Mouse (Mus musculus) liver, embryonic 12.5 days (tissue): ENCODE data around the gene Hmgcl. TPM values are rescaled to one million over a fixed set of nuclear protein-coding genes. Genes with fewer than 3 reads are reported as not detected.
"Not testable (repeated sequence)": the region's sequence is repeated elsewhere in the genome, so short reads cannot be mapped to it uniquely, and the experiment has no call there.

ENCODE experiments used
- ATAC-seq: fragments of 200-750 bp; cut with Nextera tagmentation; 2 replicates; pipeline ENCODE4 v1.8.0; 2017; ENCODE audit warnings: moderate number of reproducible peaks, mild to moderate bottlenecking, moderate library complexity
- H3K27ac ChIP-seq: fragments of 300-500 bp; sonication (generic); 2 replicates; pipeline ENCODE4 v1.5.1; 2016; ENCODE audit warnings: mild to moderate bottlenecking
- H3K27me3 ChIP-seq: fragments of 300-500 bp; sonication (generic); replicated peaks from 2 replicates; pipeline ENCODE4 v1.6.1; 2016; ENCODE audit warnings: mild to moderate bottlenecking, moderate library complexity
- H3K36me3 ChIP-seq: fragments of 300-500 bp; sonication (generic); 2 replicates; pipeline ENCODE4 v1.6.1; 2016; ENCODE audit warnings: mild to moderate bottlenecking, moderate library complexity
- H3K4me1 ChIP-seq: fragments of 300-500 bp; sonication (generic); 2 replicates; pipeline ENCODE4 v1.6.1; 2016
- H3K4me2 ChIP-seq: fragments of 300-500 bp; sonication (generic); 2 replicates; pipeline ENCODE4 v1.6.1; 2016; ENCODE audit warnings: mild to moderate bottlenecking, moderate library complexity
- H3K4me3 ChIP-seq: fragments of 300-500 bp; sonication (generic); 2 replicates; pipeline ENCODE4 v1.5.1; 2016; ENCODE audit warnings: mild to moderate bottlenecking, moderate library complexity
- H3K9ac ChIP-seq: fragments of 300-500 bp; sonication (generic); 2 replicates; pipeline ENCODE4 v1.6.1; 2016; ENCODE audit warnings: mild to moderate bottlenecking, moderate library complexity
- H3K9me3 ChIP-seq: fragments of 300-500 bp; sonication (generic); replicated peaks from 2 replicates; pipeline ENCODE4 v1.6.1; 2016; ENCODE audit warnings: mild to moderate bottlenecking, moderate library complexity
- WGBS: fragments of 180-500 bp; shearing (Covaris S2); methylation state at CpG from one replicate; pipeline ENCODE4 v1.1.7; 2016; ENCODE audit not compliant: insufficient replicate concordance; 5-methylcytosine and 5-hydroxymethylcytosine counted together
- polyA plus RNA-seq: library from polyadenylated mRNA; unstranded; fragments of >200 nt; fragmentation: Nextera tagmentation; extraction: Ambion mirVana; gene quantifications from 2 replicates; pipeline ENCODE4 v1.2.1, GENCODE M21; 2016

Hmgcl gene
- polyA plus RNA-seq, 1 experiment from 2014 or later = 71.1 TPM

- H3K27me3 ChIP-seq = no peaks in the 10 kb centered on the region
- WGBS = 83% methylated on average over 5 of the region's 5 CpGs
- no peak overlapping the region for H3K4me3 ChIP-seq
- no peak overlapping the region for H3K4me2 ChIP-seq
- no peak overlapping the region for H3K27ac ChIP-seq
- peaks cover 62% of the 10 kb centered on the region for H3K36me3 ChIP-seq
- ATAC-seq = no peak
- no peaks in the 10 kb centered on the region for H3K9me3 ChIP-seq
- H3K9ac ChIP-seq = no peak overlapping the region
- H3K4me1 ChIP-seq = peaks cover 32% of the 10 kb centered on the region
These were observed 16.8 kb upstream of the Hmgcl start for GRCm38 (mm10) chr4:135929405-135929804.

- Histone ChIP-seq H3K4me1 (peaks cover 36% of the 10 kb centered on the region), H3K4me3 (no peak overlapping the region), H3K9me3 (no peaks in the 10 kb centered on the region), H3K27me3 (no peaks in the 10 kb centered on the region), H3K36me3 (peaks cover 58% of the 10 kb centered on the region), H3K27ac (no peak overlapping the region), H3K9ac (no peak overlapping the region), H3K4me2 (no peak overlapping the region)
- 82% methylated on average over 9 of the region's 9 CpGs for WGBS
- ATAC-seq = no peak
These were observed 16.4 kb upstream of the Hmgcl start for GRCm38 (mm10) chr4:135929828-135930227.

- peaks cover 40% of the 10 kb centered on the region for H3K4me1 ChIP-seq
- H3K36me3 ChIP-seq = peaks cover 57% of the 10 kb centered on the region
- WGBS = 86% methylated on average over 8 of the region's 8 CpGs
- H3K4me2 ChIP-seq = no peak overlapping the region
- no peak overlapping the region for H3K27ac ChIP-seq
- no peak overlapping the region for H3K4me3 ChIP-seq
- no peak for ATAC-seq
- no peaks in the 10 kb centered on the region for H3K9me3 ChIP-seq
- no peaks in the 10 kb centered on the region for H3K27me3 ChIP-seq
- H3K9ac ChIP-seq = no peak overlapping the region
These were observed 16.0 kb upstream of the Hmgcl start for GRCm38 (mm10) chr4:135930239-135930638.

DNA sequence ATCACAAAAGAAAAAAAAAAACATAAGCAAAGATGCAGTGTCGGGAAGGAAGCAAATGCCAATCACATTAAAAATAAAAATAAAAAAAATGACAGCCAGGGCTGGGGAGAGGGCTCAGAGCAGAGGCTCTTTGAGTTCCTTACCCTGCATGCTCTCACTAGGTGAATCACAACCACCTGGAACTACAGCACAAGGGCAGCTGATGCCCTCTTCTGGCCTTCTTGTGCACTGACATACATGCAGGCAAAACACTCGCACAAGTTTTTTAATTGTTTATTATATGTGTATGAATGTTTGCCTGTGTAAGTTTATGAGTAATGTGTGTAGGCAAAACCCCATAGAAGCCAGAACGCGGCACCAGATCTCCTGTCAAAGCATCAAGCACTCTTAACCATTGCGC is 14.4 kb upstream of the Hmgcl start:
- peaks cover 40% of the 10 kb centered on the region for H3K4me1 ChIP-seq
- no peak overlapping the region for H3K27ac ChIP-seq
- ATAC-seq = no peak
- H3K9ac ChIP-seq = no peak overlapping the region
- WGBS = 61% methylated on average over 5 of the region's 5 CpGs
- no peak overlapping the region for H3K4me3 ChIP-seq
- H3K36me3 ChIP-seq = peaks cover 42% of the 10 kb centered on the region
- no peaks in the 10 kb centered on the region for H3K27me3 ChIP-seq
- no peak overlapping the region for H3K4me2 ChIP-seq
- H3K9me3 ChIP-seq = no peaks in the 10 kb centered on the region

DNA sequence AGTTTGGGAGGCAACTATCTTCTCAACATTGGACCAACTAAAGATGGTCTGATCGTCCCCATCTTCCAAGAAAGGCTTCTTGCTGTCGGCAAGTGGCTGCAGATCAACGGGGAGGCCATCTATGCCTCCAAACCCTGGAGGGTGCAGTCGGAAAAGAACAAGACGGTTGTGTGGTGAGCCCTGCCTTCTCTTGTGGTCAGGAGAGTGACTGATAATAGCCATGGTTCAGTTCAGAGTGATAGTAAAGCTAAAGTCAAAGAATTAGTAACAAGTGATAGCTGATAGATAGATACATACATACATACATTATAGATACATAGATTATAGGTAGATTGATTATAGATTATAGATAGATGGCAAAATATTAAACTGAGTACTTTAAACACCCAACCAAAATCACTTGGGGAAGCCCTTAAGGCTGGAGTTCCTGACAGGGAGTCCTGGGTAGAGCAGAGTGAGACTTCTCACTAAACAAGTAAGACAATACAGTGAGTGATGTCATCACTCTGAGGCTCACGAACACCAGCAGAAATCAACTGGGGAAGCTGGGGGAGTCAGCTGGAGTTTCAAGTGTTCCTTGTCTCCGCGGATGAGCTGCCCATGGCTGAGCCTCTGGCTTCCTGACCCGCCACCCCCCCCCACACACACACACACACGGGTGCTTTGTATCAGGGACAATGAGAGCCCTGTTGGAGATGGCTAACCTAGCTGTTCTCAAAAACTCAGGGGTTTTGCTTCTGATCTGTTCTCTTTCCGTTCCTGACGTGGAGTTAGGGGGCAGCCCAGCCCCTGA is 11.3 kb upstream of the Hmgcl start:
- peaks cover 48% of the 10 kb centered on the region for H3K36me3 ChIP-seq
- peak overlapping the region; percentile 50 for H3K9ac ChIP-seq
- H3K27ac ChIP-seq = peak overlapping the region; percentile 74
- H3K4me2 ChIP-seq = peak overlapping the region; percentile 41
- no peaks in the 10 kb centered on the region for H3K27me3 ChIP-seq
- H3K4me3 ChIP-seq = no peak overlapping the region
- peaks cover 64% of the 10 kb centered on the region for H3K4me1 ChIP-seq
- ATAC-seq = peak; percentile 65
- H3K9me3 ChIP-seq = no peaks in the 10 kb centered on the region
- 21% methylated on average over 12 of the region's 12 CpGs for WGBS

- peak overlapping the region; percentile 70 for H3K27ac ChIP-seq
- H3K9ac ChIP-seq = peak overlapping the region; percentile 50; the same call in 1 of the 2 replicates
- ATAC-seq = no peak
- H3K9me3 ChIP-seq = no peaks in the 10 kb centered on the region
- H3K36me3 ChIP-seq = peaks cover 44% of the 10 kb centered on the region
- no peak overlapping the region for H3K4me3 ChIP-seq
- no peaks in the 10 kb centered on the region for H3K27me3 ChIP-seq
- WGBS = 46% methylated on average over 5 of the region's 5 CpGs
- H3K4me1 ChIP-seq = peaks cover 64% of the 10 kb centered on the region
- H3K4me2 ChIP-seq = peak overlapping the region; percentile 41
These were observed 10.7 kb upstream of the Hmgcl start for GRCm38 (mm10) chr4:135935502-135935901.

- H3K27me3 ChIP-seq = no peaks in the 10 kb centered on the region
- H3K9me3 ChIP-seq = no peaks in the 10 kb centered on the region
- H3K4me3 ChIP-seq = no peak overlapping the region
- peak; percentile 71 for ATAC-seq
- H3K4me1 ChIP-seq = peaks cover 71% of the 10 kb centered on the region
- WGBS = 48% methylated on average over 7 of the region's 7 CpGs
- H3K9ac ChIP-seq = no peak overlapping the region
- H3K4me2 ChIP-seq = no peak overlapping the region
- H3K27ac ChIP-seq = peak overlapping the region; percentile 37; the same call in 1 of the 2 replicates
- peaks cover 26% of the 10 kb centered on the region for H3K36me3 ChIP-seq
These were observed 7.4 kb upstream of the Hmgcl start for GRCm38 (mm10) chr4:135938858-135939257.

- H3K4me3 ChIP-seq, ATAC-seq, H3K27ac ChIP-seq, H3K4me2 ChIP-seq, H3K9ac ChIP-seq, H3K27me3 ChIP-seq, H3K9me3 ChIP-seq: not testable (repeated sequence)
- H3K4me1 ChIP-seq = peaks cover 57% of the 10 kb centered on the region
- 73% methylated on average over 8 of the region's 8 CpGs for WGBS
- H3K36me3 ChIP-seq = peaks cover 22% of the 10 kb centered on the region
These were observed 5.2 kb upstream of the Hmgcl start for GRCm38 (mm10) chr4:135941026-135941425.

- Histone ChIP-seq H3K9ac (no peak overlapping the region), H3K27ac (no peak overlapping the region), H3K4me2 (no peak overlapping the region), H3K9me3 (no peaks in the 10 kb centered on the region), H3K27me3 (no peaks in the 10 kb centered on the region), H3K4me3 (no peak overlapping the region), H3K4me1 (peaks cover 50% of the 10 kb centered on the region), H3K36me3 (peaks cover 22% of the 10 kb centered on the region)
- ATAC-seq = no peak
- WGBS = 53% methylated on average over 6 of the region's 6 CpGs
These were observed 4.1 kb upstream of the Hmgcl start for GRCm38 (mm10) chr4:135942193-135942592.

DNA sequence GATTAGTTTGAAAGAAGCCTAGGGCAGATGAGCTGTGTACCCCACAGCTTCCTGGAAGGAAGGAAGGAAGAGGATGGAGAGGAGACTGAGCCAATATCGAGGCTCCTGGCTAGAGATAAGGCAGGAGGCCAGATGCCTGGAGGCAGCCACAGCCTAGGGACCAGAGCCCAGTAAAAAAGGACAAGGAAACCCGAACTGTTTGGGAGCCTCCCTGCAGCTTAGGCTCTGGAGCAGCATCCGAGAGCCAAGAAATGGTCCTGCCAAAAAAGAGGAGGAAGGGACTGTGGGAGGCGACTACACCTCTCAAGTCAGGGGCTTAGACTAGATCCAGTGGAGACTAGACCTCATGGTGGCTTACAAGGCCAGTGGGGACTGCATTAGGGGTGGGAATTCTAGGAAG is 2.9 kb upstream of the Hmgcl start:
- Histone ChIP-seq H3K27me3 (no peaks in the 10 kb centered on the region), H3K4me2 (no peak overlapping the region), H3K4me1 (peaks cover 49% of the 10 kb centered on the region), H3K9me3 (no peaks in the 10 kb centered on the region), H3K36me3 (peaks cover 22% of the 10 kb centered on the region), H3K27ac (no peak overlapping the region), H3K4me3 (no peak overlapping the region), H3K9ac (no peak overlapping the region)
- WGBS = 37% methylated on average over 4 of the region's 4 CpGs
- ATAC-seq = no peak

DNA sequence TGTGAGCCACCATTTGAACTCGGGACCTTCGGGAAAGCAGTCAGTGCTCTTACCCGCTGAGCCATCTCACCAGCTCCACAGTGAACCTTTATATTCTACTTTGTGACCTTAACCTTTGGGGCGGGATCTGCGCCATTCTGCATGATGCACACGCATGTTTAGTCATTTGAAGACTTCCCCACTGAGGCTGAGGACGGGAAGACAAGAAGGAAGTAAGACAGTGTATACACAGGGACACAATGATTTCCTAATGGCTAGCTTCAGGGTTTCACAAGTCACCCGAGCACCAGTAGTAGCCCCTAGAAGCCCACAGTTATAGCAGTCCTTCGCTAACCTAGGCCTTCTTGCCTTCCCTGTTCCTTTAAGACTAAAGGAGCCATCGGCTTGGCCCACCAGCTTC is 542 bp upstream of the Hmgcl start:
- H3K4me2 ChIP-seq = peak overlapping the region; percentile 85
- ATAC-seq = 0 out of 2 replicates have a peak, but pooled peaks have one; percentile 9
- peaks cover 5% of the 10 kb centered on the region for H3K36me3 ChIP-seq
- peak overlapping the region; percentile 84 for H3K9ac ChIP-seq
- peaks cover 52% of the 10 kb centered on the region for H3K4me1 ChIP-seq
- WGBS = 65% methylated on average over 10 of the region's 10 CpGs
- H3K27me3 ChIP-seq = no peaks in the 10 kb centered on the region
- peak overlapping the region; percentile 71; the same call in 1 of the 2 replicates for H3K27ac ChIP-seq
- H3K4me3 ChIP-seq = peak overlapping the region; percentile 86
- no peaks in the 10 kb centered on the region for H3K9me3 ChIP-seq

DNA sequence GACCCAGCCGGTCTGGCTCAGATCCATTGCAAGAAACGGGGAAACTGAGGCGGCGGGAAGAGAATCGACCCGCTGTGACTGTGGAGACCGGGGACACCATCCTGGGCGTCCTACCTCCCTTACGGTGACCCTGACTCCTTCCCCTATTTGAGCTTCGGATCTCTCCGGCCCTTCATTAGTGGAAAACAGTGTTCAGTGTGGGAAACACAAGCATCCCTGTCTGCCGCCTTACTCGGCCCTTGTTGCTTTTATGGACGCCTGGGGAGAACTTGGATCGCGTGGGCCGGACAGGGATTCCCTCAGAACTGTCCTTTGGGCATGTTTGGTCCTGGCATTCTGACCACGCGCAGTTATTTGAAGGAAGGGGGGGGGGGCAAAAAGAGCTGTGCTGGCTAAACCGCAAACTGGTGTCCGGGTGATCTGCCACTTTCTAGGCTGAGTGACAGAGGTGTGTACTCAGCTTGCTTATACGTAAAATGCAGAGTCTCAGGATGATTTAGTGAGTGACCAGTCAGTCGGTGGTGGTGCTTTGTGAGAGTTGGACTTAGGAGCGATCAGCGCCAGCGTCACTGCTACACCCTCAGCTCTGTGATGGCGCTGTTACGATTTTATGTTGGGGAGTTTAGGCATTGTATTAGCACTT is 532 bp downstream of the Hmgcl start:
- H3K4me3 ChIP-seq = peak overlapping the region; percentile 86
- peak overlapping the region; percentile 74 for H3K27ac ChIP-seq
- peak; percentile 38; the same call in 1 of the 2 replicates for ATAC-seq
- H3K9ac ChIP-seq = peak overlapping the region; percentile 84
- H3K4me1 ChIP-seq = peaks cover 52% of the 10 kb centered on the region
- no peaks in the 10 kb centered on the region for H3K27me3 ChIP-seq
- peaks cover 6% of the 10 kb centered on the region; the same call in 1 of the 2 replicates for H3K9me3 ChIP-seq
- peaks cover 11% of the 10 kb centered on the region for H3K36me3 ChIP-seq
- peak overlapping the region; percentile 85 for H3K4me2 ChIP-seq
- WGBS = 1% methylated on average over 28 of the region's 28 CpGs
